Mouse (Mus musculus): ENCODE data around the gene Dlg2.
A peak's percentile ranks its signal among the peaks of the same experiment; 100 is the strongest.

The Dlg2 gene

DNA sequence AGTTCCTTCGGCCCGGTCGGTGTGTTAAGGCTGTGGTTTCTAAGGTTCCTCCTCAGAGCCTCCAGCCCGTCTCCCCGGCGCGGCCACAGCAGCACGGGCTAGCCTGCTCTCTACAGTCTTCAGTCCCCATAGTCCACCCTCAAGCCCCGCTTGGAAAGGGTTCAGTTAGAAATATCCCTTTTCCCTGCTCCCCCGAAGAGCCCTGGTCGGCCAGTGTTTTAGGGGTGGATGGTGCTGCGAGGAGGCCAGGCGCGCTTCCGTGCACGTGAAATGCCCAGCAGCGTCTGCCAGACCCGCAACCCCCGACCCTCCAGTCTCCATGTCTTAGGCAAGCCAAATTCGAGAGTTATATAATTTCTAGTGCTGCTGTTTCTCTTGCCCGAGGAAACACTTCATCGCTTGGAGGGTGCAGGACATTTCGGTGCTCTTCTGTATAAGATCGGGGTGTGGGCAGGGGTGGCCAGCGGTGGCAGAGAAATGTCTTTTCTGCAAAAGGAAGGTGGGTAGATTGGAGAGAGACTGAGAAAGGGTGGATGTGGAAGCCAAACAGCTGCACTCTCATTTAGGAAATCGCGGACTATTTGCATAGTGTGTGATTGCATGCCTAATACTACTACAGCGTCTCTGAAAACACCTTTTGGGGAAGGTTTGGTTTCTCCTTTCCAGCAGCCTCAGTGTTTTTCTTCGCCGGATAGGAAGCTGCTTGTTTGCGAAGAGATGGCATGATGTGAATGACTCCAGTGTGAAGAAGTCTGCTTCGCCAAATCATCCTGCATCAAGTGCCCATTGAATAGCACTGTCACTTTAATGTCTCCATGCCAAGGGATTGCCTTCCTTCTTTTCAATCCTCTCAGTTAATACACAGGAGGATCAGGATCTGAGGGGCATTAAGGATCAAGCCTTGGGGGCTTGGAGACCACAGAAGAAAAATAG is at the start of gene Dlg2:
Dlg2 (plus strand) TSS at position 360 of the 933 bp plus-strand sequence.
- peak; percentile 77 for DNase-seq (ENCODE audit: low read depth, low spot score)

GRCm38 (mm10) chr7:90427006-90427405 is 49.5 kb upstream of the Dlg2 start:
- peak; percentile 18 for DNase-seq (ENCODE audit: low read depth, low spot score)

GRCm38 (mm10) chr7:90432221-90432620 is 44.3 kb upstream of the Dlg2 start:
- peak; percentile 63 for DNase-seq (ENCODE audit: low read depth, low spot score)

GRCm38 (mm10) chr7:90440044-90440443 is 36.4 kb upstream of the Dlg2 start:
- no peak for DNase-seq (ENCODE audit: low read depth, low spot score)

DNA sequence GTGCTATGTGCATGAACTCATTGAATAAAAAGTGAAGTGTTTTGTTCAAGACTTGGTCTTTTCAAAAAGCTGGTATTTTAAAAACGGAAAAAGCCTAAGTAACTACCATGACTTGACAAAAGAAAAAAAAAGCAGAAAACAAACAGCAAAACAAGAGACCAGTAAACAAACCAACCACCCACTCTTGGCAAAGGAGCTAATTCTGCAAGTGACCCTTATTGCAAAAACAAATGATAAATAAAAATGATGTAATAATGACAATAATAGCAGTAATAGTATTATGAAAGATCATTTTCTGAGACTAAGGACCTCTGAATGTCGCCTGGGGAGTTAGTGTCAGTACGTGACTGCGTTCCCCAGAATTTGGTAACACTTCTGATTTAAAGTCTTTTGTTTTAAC is 34.4 kb upstream of the Dlg2 start:
- DNase-seq (ENCODE audit: low read depth, low spot score) = no peak

GRCm38 (mm10) chr7:90442518-90443080 is 33.9 kb upstream of the Dlg2 start, which contains the start of gene Crebzf:
Crebzf (plus strand) TSS chr7:90442729.
- peak; percentile 99 for DNase-seq (ENCODE audit: low read depth, low spot score)

GRCm38 (mm10) chr7:90443101-90444091 is 33.1 kb upstream of the Dlg2 start:
- peak; percentile 79 for DNase-seq (ENCODE audit: low read depth, low spot score)

- DNase-seq (ENCODE audit: low read depth, low spot score) = peak; percentile 31
These were observed 32.3 kb upstream of the Dlg2 start for GRCm38 (mm10) chr7:90444206-90444605.

DNA sequence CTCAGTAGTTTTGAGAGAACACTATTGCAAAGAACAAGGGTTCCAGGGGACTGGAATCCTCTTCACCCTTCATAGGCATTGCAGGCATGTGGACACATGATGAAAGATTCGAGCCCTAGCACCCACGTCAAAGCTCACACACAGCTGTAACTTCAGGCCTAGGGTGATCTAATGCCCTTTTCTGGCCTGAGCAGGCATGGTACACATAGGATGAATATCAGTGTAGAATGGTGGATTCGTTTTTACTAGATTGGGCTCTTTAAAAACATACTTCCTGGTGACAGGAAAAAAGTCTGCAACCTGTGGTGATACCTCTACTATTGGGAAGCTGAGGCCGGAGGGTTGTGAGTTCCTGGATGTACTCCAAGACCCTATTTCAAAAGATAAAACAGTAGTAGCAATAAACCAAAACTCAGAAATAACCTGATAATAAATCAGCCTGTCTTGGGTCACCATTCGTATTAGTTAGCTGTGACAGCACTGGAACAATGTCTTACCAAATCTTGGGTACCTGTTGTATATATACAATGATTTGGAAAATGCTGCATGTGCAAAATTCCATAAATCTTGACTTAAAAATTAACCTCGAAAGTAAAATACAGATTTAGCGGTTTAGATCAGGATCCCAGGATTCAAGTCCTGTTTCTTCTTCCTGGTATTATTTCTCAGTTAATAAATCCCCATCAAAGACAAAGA is 20.2 kb upstream of the Dlg2 start:
- no peak for DNase-seq (ENCODE audit: low read depth, low spot score)

- DNase-seq (ENCODE audit: low read depth, low spot score) = peak; percentile 96
These were observed 19.5 kb upstream of the Dlg2 start, which contains the start of gene Tmem126a for GRCm38 (mm10) chr7:90456845-90457468. Tmem126a (minus strand) TSS chr7:90457229.

DNA sequence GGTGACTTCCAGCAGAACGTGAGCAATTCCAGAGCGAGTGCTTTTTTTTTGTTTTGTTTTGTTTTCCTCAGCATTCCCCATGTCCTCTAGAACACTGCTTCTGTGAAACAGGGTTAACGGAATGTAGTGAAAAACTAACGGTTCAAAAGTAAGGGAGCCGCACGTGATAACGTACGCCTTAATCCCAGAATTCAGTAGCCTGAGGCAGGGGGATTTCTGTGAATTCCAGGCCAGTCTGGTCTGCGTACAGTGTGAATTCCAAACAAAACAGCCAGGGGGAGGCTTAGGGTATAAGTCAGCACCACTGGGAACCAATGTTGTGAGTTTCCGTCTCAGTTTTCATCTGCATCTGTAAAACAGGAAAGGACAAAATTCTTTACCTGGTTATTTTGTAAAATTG is 19.0 kb upstream of the Dlg2 start:
- DNase-seq (ENCODE audit: low read depth, low spot score) = peak; percentile 43

DNA sequence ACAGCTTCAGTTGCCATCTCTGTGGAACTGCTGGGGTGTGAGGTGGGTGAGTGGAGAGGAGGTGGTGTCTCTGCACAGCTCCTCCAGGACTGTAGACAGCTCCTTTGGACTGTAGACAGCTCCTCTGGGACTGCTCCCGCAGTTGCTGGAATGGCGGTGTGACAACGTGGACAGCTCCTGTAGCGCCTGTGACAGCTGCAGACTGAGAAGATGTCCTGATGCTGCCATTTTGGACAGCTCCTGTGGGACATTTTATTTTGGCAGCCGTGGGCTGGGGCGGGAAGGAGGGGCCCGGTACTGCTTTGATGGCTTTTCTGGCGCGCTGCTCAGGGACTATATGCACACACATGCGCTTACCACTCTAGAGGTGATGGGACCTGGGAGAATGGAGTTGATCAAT is 16.1 kb upstream of the Dlg2 start:
- DNase-seq (ENCODE audit: low read depth, low spot score) = no peak

DNA sequence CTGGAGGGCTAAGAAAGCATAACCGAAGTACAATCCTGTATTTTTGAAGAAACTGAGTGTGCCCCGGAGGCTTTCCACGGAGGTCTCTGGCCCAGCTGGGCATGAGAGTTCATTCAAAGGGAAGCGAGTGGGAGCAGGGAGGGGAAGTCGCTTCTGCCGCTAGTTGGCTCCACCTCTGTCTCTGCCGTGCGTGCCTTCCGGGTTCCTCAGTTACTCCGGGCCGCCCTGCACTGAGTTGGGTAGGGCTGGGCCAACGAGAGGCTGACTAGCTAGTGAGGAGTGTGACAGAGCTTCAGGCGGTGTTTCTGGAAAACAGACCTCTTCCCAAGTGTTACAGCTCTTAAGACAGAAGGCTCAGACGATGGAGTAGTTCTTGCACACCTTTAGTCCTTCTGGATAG is 15.5 kb upstream of the Dlg2 start:
- peak; percentile 37 for DNase-seq (ENCODE audit: low read depth, low spot score)

DNA sequence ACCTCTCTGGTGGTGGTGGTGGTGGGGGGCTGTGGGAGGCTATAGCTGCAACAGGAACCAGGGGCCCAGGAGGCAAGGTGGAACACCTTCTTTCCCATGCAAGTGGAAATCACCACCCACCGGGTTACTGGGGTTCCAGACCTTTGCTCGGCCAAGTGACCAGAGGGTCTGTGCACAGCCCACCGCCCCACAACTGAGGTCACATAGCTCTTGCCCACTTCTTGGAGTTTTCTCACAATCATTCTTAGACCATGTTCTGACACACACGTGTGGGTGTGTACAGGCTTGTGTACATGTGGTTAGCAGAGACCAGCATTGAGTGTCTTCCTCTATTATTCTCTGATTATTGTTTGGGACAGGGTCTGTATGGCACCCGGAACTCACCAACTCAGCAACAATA is 15.0 kb upstream of the Dlg2 start:
- no peak for DNase-seq (ENCODE audit: low read depth, low spot score)

DNA sequence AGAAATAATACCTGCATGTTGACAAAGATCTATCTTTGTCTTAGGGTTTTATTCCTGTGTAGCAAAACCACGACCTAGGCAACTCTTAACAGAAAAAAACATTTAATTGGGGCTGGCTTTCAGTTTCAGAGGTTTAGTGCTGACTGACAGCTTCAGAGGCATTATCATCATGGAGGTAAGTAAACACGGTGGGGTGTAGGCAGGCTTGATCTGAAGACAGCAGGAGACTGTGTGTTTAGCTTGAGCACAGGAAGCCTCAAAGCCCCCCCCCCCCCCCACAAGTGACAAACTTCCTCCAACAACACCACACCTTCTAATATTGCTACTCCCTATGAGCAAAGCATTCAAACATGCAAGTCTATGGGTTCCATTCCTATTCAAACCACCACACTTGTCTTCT is 3.0 kb upstream of the Dlg2 start:
- DNase-seq (ENCODE audit: low read depth, low spot score) = no peak

GRCm38 (mm10) chr7:90475793-90476312 is 619 bp upstream of the Dlg2 start, which contains the start of gene Tmem126b:
Tmem126b (minus strand) TSS chr7:90476001.
- DNase-seq (ENCODE audit: low read depth, low spot score) = peak; percentile 100

DNA sequence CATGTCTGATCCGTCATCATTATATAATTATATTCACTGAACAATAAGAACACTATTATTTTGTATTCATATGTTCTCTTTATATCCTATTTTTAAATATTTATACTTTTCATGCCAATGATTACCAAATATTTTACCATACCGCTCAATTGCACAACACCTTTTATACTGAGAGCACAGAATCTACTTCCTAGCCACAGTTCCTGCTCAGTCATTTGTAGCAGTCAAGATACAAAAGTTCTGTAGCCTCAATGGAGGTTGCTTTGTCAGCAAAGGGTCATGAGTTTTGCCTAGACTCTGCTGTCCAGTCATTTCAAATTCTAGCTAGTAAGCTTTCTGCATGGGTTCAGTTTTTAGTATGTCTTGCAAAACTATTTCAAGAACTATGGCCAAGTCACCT is 6.1 kb downstream of the Dlg2 start:
- no peak for DNase-seq (ENCODE audit: low read depth, low spot score)

DNA sequence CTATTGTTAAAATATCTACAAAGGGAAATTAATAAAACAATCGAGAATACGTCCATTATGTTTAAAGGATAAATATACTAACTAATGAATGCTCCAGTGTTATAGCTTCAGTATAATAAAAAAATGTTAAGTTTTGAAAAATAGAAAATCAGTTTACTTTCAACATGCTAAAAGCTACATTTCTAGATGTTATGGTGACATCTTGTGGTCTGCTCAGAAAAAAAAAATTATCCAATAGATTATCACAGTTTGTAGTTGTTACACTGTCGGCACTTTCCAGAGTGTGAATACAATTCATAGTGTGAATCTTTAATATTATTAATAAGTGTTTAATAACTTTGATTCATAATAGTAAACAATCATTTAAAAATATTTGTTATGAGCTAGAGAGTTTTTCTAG is 31.7 kb downstream of the Dlg2 start:
- no peak for DNase-seq (ENCODE audit: low read depth, low spot score)

DNA sequence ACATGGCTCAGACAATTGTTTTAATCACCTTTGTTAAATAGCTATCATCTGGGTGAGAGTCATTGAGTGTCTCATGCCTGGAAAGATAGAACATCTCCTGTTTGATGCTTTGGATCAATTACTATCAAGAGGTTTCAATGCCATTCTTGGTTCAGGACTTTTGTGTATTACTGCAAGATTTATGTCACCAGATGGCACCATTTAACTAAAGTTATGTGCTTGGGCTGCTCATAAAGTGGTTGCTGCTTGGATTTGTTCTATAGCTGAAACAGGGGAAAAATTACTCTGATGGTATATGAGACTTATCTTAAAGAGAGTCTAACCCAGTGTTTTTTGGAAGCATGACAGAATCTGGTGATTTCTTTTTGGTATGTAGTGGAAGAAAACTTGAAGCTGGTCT is 35.8 kb downstream of the Dlg2 start:
- peak; percentile 72 for DNase-seq (ENCODE audit: low read depth, low spot score)

Measured in brain, adult 2 months (tissue).